Mouse (Mus musculus) kidney, postnatal 0 days (tissue): ENCODE data around the gene Rgs14. TPM values are rescaled to one million over a fixed set of nuclear protein-coding genes. Genes with fewer than 3 reads are reported as not detected.

Experiments used
- ATAC-seq: fragments of 200-750 bp; cut with Nextera tagmentation; replicated peaks from 2 replicates; pipeline ENCODE4 v1.8.0; 2017; ENCODE audit warnings: low read depth, moderate number of reproducible peaks, moderate TSS enrichment, moderate library complexity; ENCODE audit not compliant: low FRiP score
- DNase-seq: peaks from one replicate; pipeline ENCODE4 v3.0.0-alpha.2; 2016; ENCODE audit warnings: low spot score
- H3K27ac ChIP-seq: fragments of 300-500 bp; sonication (generic); 2 replicates; pipeline ENCODE4 v1.5.1; 2014; ENCODE audit warnings: mild to moderate bottlenecking
- H3K27me3 ChIP-seq: fragments of 300-500 bp; sonication (generic); 2 replicates; pipeline ENCODE4 v1.6.1; 2014; ENCODE audit warnings: low read length, mixed read lengths; ENCODE audit not compliant: insufficient read depth
- H3K36me3 ChIP-seq: fragments of 300-500 bp; sonication (generic); 2 replicates; pipeline ENCODE4 v1.6.1; 2014; ENCODE audit warnings: low read length, mixed read lengths; ENCODE audit not compliant: insufficient read depth
- H3K4me1 ChIP-seq: fragments of 300-500 bp; sonication (generic); replicated peaks from 2 replicates; pipeline ENCODE4 v1.6.1; 2014; ENCODE audit warnings: antibody characterized with exemption, low read length, mixed read lengths; ENCODE audit not compliant: insufficient read depth
- H3K4me2 ChIP-seq: fragments of 300-500 bp; sonication (generic); 2 replicates; pipeline ENCODE4 v1.6.1; 2014; ENCODE audit warnings: mild to moderate bottlenecking, low read length, moderate library complexity, mixed read lengths
- H3K4me3 ChIP-seq: fragments of 300-500 bp; sonication (generic); replicated peaks from 2 replicates; pipeline ENCODE4 v1.5.1; 2014; ENCODE audit warnings: low read depth, low read length
- H3K9ac ChIP-seq: fragments of 300-500 bp; sonication (generic); 2 replicates; pipeline ENCODE4 v1.6.1; 2014; ENCODE audit warnings: low read depth, low read length
- H3K9me3 ChIP-seq: fragments of 300-500 bp; sonication (generic); replicated peaks from 2 replicates; pipeline ENCODE4 v1.6.1; 2016; ENCODE audit warnings: low read length, inconsistent platforms, mixed read lengths
- CTCF ChIP-seq: IDR thresholded peaks from 2 replicates; pipeline ENCODE4 v1.5.1; 2016; ENCODE audit warnings: antibody characterized with exemption, low read depth, mild to moderate bottlenecking, moderate library complexity
- WGBS: fragments of 180-500 bp; shearing (Covaris S2); extraction: QIAGEN DNeasy Blood & Tissue Kit; methylation state at CpG from one replicate; pipeline ENCODE4 v1.1.7; 2014; 5-methylcytosine and 5-hydroxymethylcytosine counted together
- polyA plus RNA-seq: library from polyadenylated mRNA; unstranded; fragments of >200 nt; fragmentation: Nextera tagmentation; extraction: Ambion mirVana; gene quantifications from 2 replicates; pipeline ENCODE4 v1.2.1, GENCODE M21; 2015

Rgs14 gene
- polyA plus RNA-seq, 1 experiment from 2014 or later, result 1.6 TPM

- peak within 1 kb of the TSS; percentile 21; the same call in 1 of the 2 replicates for H3K4me3 ChIP-seq
- H3K4me1 ChIP-seq, result 0 out of 2 replicates have a peak, but pooled peaks cover 7% of the 10 kb centered on the region
- H3K9ac ChIP-seq, result 0 out of 2 replicates have a peak within 1 kb of the TSS, but pooled peaks have one; percentile 31
- ATAC-seq (peak; percentile 56), DNase-seq (peak; percentile 75)
- no peak within 1 kb of the TSS for H3K27ac ChIP-seq
- H3K36me3 ChIP-seq, result no peaks in the 10 kb centered on the region
- H3K9me3 ChIP-seq, result no peaks in the 10 kb centered on the region
- H3K4me2 ChIP-seq, result peak within 1 kb of the TSS; percentile 50
- H3K27me3 ChIP-seq, result peaks cover 5% of the 10 kb centered on the region
- 14% methylated on average over 41 of the region's 41 CpGs for WGBS
- TF ChIP-seq CTCF, result no peak
Measured at GRCm38 (mm10) chr13:55414743-55415380, 45.3 kb downstream of the Rgs14 start, which contains the start of gene Pfn3. TSS of gene Pfn3 (minus strand) at chr13:55415232.

GRCm38 (mm10) chr13:55418004-55418403 is 48.5 kb downstream of the Rgs14 start:
- Histone ChIP-seq H3K4me2 (no peak overlapping the region), H3K9ac (no peak overlapping the region), H3K4me3 (no peak overlapping the region), H3K9me3 (no peaks in the 10 kb centered on the region), H3K4me1 (0 out of 2 replicates have a peak, but pooled peaks cover 7% of the 10 kb centered on the region), H3K27me3 (peaks cover 23% of the 10 kb centered on the region), H3K27ac (no peak overlapping the region), H3K36me3 (no peaks in the 10 kb centered on the region)
- TF ChIP-seq CTCF, result peak; percentile 85
- WGBS, result 7% methylated on average over 12 of the region's 12 CpGs
- DNase-seq, result peak; percentile 85
- ATAC-seq, result peak; percentile 34

- Histone ChIP-seq H3K27me3 (peaks cover 23% of the 10 kb centered on the region), H3K27ac (no peak overlapping the region), H3K4me1 (0 out of 2 replicates have a peak, but pooled peaks cover 7% of the 10 kb centered on the region), H3K4me3 (no peak overlapping the region), H3K9ac (no peak overlapping the region), H3K9me3 (no peaks in the 10 kb centered on the region), H3K36me3 (no peaks in the 10 kb centered on the region), H3K4me2 (no peak overlapping the region)
- DNase-seq, result no peak
- no peak for ATAC-seq
- TF ChIP-seq CTCF, result no peak
- 77% methylated on average over 5 of the region's 5 CpGs for WGBS
Measured at GRCm38 (mm10) chr13:55419142-55419541, 49.6 kb downstream of the Rgs14 start.

GRCm38 (mm10) chr13:55420018-55420932 is 50.7 kb downstream of the Rgs14 start:
- H3K4me3 ChIP-seq, result no peak overlapping the region
- peak; percentile 3; the same call in 1 of the 2 replicates for ATAC-seq
- peaks cover 23% of the 10 kb centered on the region for H3K27me3 ChIP-seq
- peak overlapping the region; percentile 49; the same call in 1 of the 2 replicates for H3K4me2 ChIP-seq
- TF ChIP-seq CTCF, result 0 out of 2 replicates have a peak, but pooled peaks have one; percentile 12
- no peak overlapping the region for H3K9ac ChIP-seq
- H3K36me3 ChIP-seq, result no peaks in the 10 kb centered on the region
- H3K4me1 ChIP-seq, result 0 out of 2 replicates have a peak, but pooled peaks cover under 1% of the 10 kb centered on the region
- no peaks in the 10 kb centered on the region for H3K9me3 ChIP-seq
- WGBS, result 30% methylated on average over 50 of the region's 51 CpGs
- H3K27ac ChIP-seq, result no peak overlapping the region
- no peak for DNase-seq

- TF ChIP-seq CTCF, result peak; percentile 74
- ATAC-seq, result peak; percentile 34; the same call in 1 of the 2 replicates
- Histone ChIP-seq H3K4me3 (0 out of 2 replicates have a peak overlapping the region, but pooled peaks have one; percentile 4), H3K4me1 (no peaks in the 10 kb centered on the region), H3K9ac (no peak overlapping the region), H3K27ac (no peak overlapping the region), H3K4me2 (peak overlapping the region; percentile 49), H3K9me3 (no peaks in the 10 kb centered on the region), H3K36me3 (no peaks in the 10 kb centered on the region), H3K27me3 (peaks cover 23% of the 10 kb centered on the region)
- DNase-seq, result peak; percentile 76
- 15% methylated on average over 35 of the region's 35 CpGs for WGBS
Measured at GRCm38 (mm10) chr13:55420933-55421800, 51.6 kb downstream of the Rgs14 start.
